16 mouse cellular contexts compared by ENCODE assay signal in the genomic region with DNA sequence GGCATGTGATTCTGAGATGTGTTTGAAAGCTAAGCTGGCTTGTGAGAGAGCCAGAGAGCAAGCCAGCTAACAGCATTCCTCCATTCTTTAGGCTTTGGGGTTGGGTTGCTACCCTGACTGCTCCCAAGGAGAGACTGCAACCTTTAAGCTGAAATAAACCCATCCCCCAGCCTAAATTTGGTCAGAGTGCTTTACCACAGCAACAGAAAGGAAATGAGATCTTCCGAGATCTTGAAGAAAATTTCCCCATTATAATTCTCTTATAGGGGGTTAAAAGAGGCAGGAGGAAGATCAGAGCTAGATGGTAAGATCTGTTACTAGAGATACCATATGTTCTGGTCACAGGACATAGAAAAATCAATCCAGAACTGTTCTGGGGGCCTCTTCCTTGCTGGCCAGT. TPM values are rescaled to one million over a fixed set of nuclear protein-coding genes. Genes with fewer than 3 reads are reported as not detected.
DNase-seq lines count a peak whose midpoint lies in the region; ATAC-seq and TF ChIP-seq lines count a peak whose summit lies in the region.
"Had no signal": no experiment of that assay in that cellular context is flagged by ENCODE, and none has a peak within 500 bp of the region (broad histone marks: within the 10 kb centered on the region; RNA-seq: fewer than 3 reads in every experiment).

No protein-coding gene starts in this region.

- H3K27ac ChIP-seq in heart, embryonic 12.5 days (ENCODE audit: poor library complexity, severe bottlenecking) = peak overlapping the region; percentile 61; the same call in 1 of the 2 replicates
- peak overlapping the region; percentile 60 for H3K27ac ChIP-seq in liver, postnatal 0 days (ENCODE audit: low read depth)
- no peak overlapping the region for H3K27ac ChIP-seq in layer of hippocampus, adult 2 months
- H3K27ac ChIP-seq: hindbrain, embryonic 10.5 days; midbrain, embryonic 15.5 days had no signal

- TF ChIP-seq CTCF in liver, postnatal 0 days (IDR thresholded peaks at IDR 0.05; ENCODE audit: low read depth) = no peak
- TF ChIP-seq CTCF in layer of hippocampus, adult 2 months (conservative IDR thresholded peaks at IDR 0.05) = no peak

- no peak for TF ChIP-seq EP300 in liver, postnatal 0 days (IDR thresholded peaks at IDR 0.05; ENCODE audit: low read depth)

- intact Hi-C loops in heart, postnatal 14 days (cut with DNase I) = no loop called here

- no peaks in the 10 kb centered on the region for H3K36me3 ChIP-seq in heart, embryonic 12.5 days
- H3K36me3 ChIP-seq in megakaryocyte, embryonic 14.5 days (replicated peaks; ENCODE audit: low read length) = peaks cover 11% of the 10 kb centered on the region
- no peaks in the 10 kb centered on the region for H3K36me3 ChIP-seq in liver, postnatal 0 days (replicated peaks; ENCODE audit: insufficient read depth, low read length)
- H3K36me3 ChIP-seq: hindbrain, embryonic 10.5 days; midbrain, embryonic 15.5 days had no signal

- no peak for ATAC-seq in heart, embryonic 12.5 days (ENCODE audit: insufficient number of reproducible peaks, low FRiP score)
- no peak for ATAC-seq in megakaryocyte, adult 5-6 weeks (ENCODE audit: poor library complexity, severe bottlenecking)
- no peak for ATAC-seq in liver, postnatal 0 days
- ATAC-seq in monocyte, adult 5-6 weeks (replicated peaks; ENCODE audit: insufficient number of reproducible peaks, low FRiP score, low TSS enrichment, poor library complexity, severe bottlenecking) = no peak
- ATAC-seq: midbrain, embryonic 15.5 days had no signal

- no peaks in the 10 kb centered on the region for H3K4me1 ChIP-seq in heart, embryonic 12.5 days (replicated peaks)
- peaks cover 44% of the 10 kb centered on the region for H3K4me1 ChIP-seq in megakaryocyte, embryonic 14.5 days
- peaks cover 7% of the 10 kb centered on the region for H3K4me1 ChIP-seq in liver, postnatal 0 days (ENCODE audit: insufficient read depth)
- H3K4me1 ChIP-seq: hindbrain, embryonic 10.5 days; midbrain, embryonic 15.5 days had no signal

- H3K4me2 ChIP-seq in heart, embryonic 12.5 days = no peak overlapping the region
- H3K4me2 ChIP-seq in liver, postnatal 0 days (ENCODE audit: low read depth, low read length) = no peak overlapping the region
- H3K4me2 ChIP-seq: midbrain, embryonic 15.5 days had no signal

- H3K27me3 ChIP-seq in heart, embryonic 12.5 days (replicated peaks) = no peaks in the 10 kb centered on the region
- no peaks in the 10 kb centered on the region for H3K27me3 ChIP-seq in megakaryocyte, embryonic 14.5 days (replicated peaks)
- no peaks in the 10 kb centered on the region for H3K27me3 ChIP-seq in liver, postnatal 0 days (ENCODE audit: insufficient read depth, low read length)
- H3K27me3 ChIP-seq: midbrain, embryonic 15.5 days had no signal

- DNase-seq in heart, postnatal 14 days = no peak
- peak; percentile 41 for DNase-seq in T-cell, adult 2 months (ENCODE audit: low spot score)
- no peak for DNase-seq in liver, postnatal 0 days
- no peak for DNase-seq in layer of hippocampus, adult 2 months (ENCODE audit: low spot score in 2 of 2)
- DNase-seq: adrenal gland, adult 8-10 months had no signal

- WGBS in heart, embryonic 12.5 days = 85% methylated on average over 1 of the region's 1 CpGs
- WGBS in liver, postnatal 0 days (ENCODE audit: insufficient replicate concordance) = 57% methylated on average over 1 of the region's 1 CpGs

- H3K9ac ChIP-seq in heart, embryonic 12.5 days = no peak overlapping the region
- H3K9ac ChIP-seq in liver, postnatal 0 days (replicated peaks) = no peak overlapping the region
- H3K9ac ChIP-seq: midbrain, embryonic 15.5 days had no signal

- H3K9me3 ChIP-seq in heart, embryonic 12.5 days (replicated peaks) = peaks cover 7% of the 10 kb centered on the region; the same call in 1 of the 2 replicates
- peaks cover 9% of the 10 kb centered on the region for H3K9me3 ChIP-seq in megakaryocyte, embryonic 14.5 days
- H3K9me3 ChIP-seq in liver, postnatal 0 days (ENCODE audit: low read length) = peaks cover 5% of the 10 kb centered on the region

- no peak overlapping the region for H3K4me3 ChIP-seq in heart, embryonic 12.5 days
- peak overlapping the region; percentile 84 for H3K4me3 ChIP-seq in megakaryocyte, embryonic 14.5 days (replicated peaks)
- no peak overlapping the region for H3K4me3 ChIP-seq in liver, postnatal 0 days (ENCODE audit: low read depth, low read length)
- no peak overlapping the region for H3K4me3 ChIP-seq in layer of hippocampus, adult 2 months
- H3K4me3 ChIP-seq: erythroblast, embryonic 14.5 days; hindbrain, embryonic 10.5 days; midbrain, embryonic 15.5 days had no signal

RNA-seq across cellular contexts. Expression of a gene that starts 34.6 kb away (rescaled TPM):
- not detected in 2 replicates for polyA plus RNA-seq in heart, embryonic 12.5 days (2016; fragmentation: Nextera tagmentation; extraction: Ambion mirVana)
- not detected for total RNA-seq in heart, postnatal 14 days (2021)
- not detected in 2 replicates for polyA plus RNA-seq in megakaryocyte, embryonic 14.5 days (2012; ENCODE audit: insufficient read depth, low replicate concordance)
- not detected in 2 replicates for total RNA-seq in megakaryocyte, adult 5-6 weeks (2015)
- not detected in 2 replicates for total RNA-seq in megakaryocyte, adult 5-6 weeks (2017)
- 0.47 and 0.67 TPM in 2 replicates for polyA plus RNA-seq in liver, postnatal 0 days (2015; fragmentation: Nextera tagmentation; extraction: Ambion mirVana)
- total RNA-seq in monocyte, adult 5-6 weeks (2017) = 0.75 TPM in 1 of 3 replicates, not detected in the others
- total RNA-seq in layer of hippocampus, adult 2 months (2021) = not detected
- total RNA-seq: adrenal gland, adult 8-10 months; layer of hippocampus, adult 8-10 months; left cerebral cortex, postnatal 25 days; neutrophil, adult 5-6 weeks had no signal
- polyA plus RNA-seq: erythroblast, embryonic 14.5 days; hindbrain, embryonic 10.5 days; midbrain, embryonic 15.5 days; urinary bladder, adult 2 months had no signal

RNA-seq across cellular contexts. Expression of a gene that starts 56.0 kb away (rescaled TPM):
- 51.0 and 51.5 TPM in 2 replicates for polyA plus RNA-seq in heart, embryonic 12.5 days (2016; fragmentation: Nextera tagmentation; extraction: Ambion mirVana)
- 100 to 1,000 TPM in 1 of 2 experiments, 10 to 100 TPM in 1; 92.6 to 107 TPM for total RNA-seq in heart, postnatal 14 days (2021)
- 4.6 and 12.1 TPM in 2 replicates for polyA plus RNA-seq in megakaryocyte, embryonic 14.5 days (2012; ENCODE audit: insufficient read depth, low replicate concordance)
- total RNA-seq in megakaryocyte, adult 5-6 weeks (2015) = 101 and 129 TPM in 2 replicates
- total RNA-seq in megakaryocyte, adult 5-6 weeks (2017) = 80.1 and 84.8 TPM in 2 replicates
- 5.6 and 6.6 TPM in 2 replicates for polyA plus RNA-seq in liver, postnatal 0 days (2015; fragmentation: Nextera tagmentation; extraction: Ambion mirVana)
- total RNA-seq in monocyte, adult 5-6 weeks (2017) = 53.5 to 127 TPM (median 61.9 TPM) in 3 replicates
- 100 to 1,000 TPM; 103 to 116 TPM for total RNA-seq in layer of hippocampus, adult 2 months (2021)
